Mouse (Mus musculus): Measurements from ENCODE around the gene Ksr1.

- TF ChIP-seq CTCF (IDR thresholded peaks at IDR 0.05; ENCODE audit: low read depth, low read length) (no peak), POLR2A (IDR thresholded peaks at IDR 0.05; ENCODE audit: extremely low read depth, insufficient read depth, low read length) (no peak)
These were observed 16.5 kb downstream of the Ksr1 start for GRCm38 (mm10) chr11:79129388-79130356.

Measured in liver, adult 2 months (tissue).